Mouse (Mus musculus): ENCODE data around the gene Etfrf1. TPM values are rescaled to one million over a fixed set of nuclear protein-coding genes. Genes with fewer than 3 reads are reported as not detected.

Gene Etfrf1
- 10 to 100 TPM; 57.4 to 57.6 TPM for total RNA-seq (2021)
- long read RNA-seq, experiment 1, transcript Etfrf1-207 (3 exons, 1,374 nt) = major isoform, 44 of 54 reads
- long read RNA-seq, experiment 1, partial matches to known transcripts = 0 of 54 reads
- long read RNA-seq, experiment 1, other reads (novel, unspliced or antisense) = 6 of 54 reads
- long read RNA-seq, experiment 2, transcript Etfrf1-207 (3 exons, 1,374 nt) = major isoform, 49 of 59 reads
- long read RNA-seq, experiment 2, partial matches to known transcripts = 0 of 59 reads
- long read RNA-seq, experiment 2, other reads (novel, unspliced or antisense) = 8 of 59 reads

DNA sequence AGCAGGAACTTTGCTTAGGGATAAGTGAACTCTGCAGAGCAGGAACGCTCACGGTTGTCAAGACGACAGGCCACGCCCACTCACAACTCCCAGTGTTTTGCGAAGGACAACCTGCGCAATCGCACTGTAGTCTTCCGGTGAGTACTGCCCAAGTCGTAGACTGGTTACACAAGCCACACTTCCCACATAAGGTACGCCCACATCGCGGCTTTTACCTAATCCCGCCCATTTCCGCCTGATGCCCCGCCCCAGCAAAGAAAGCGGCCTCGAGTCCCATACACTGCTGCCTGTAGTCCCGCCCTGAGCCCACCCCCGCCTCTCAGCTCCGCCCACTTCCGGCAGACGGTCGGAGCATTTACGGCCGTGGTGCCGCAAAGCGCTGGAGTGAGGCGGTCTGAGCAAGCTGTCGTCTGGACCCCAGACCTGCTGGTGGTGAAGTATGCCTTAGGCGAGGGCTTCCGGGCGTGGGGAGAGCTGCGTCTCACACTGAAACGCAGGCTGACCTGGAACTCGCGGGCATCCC, at the start of gene Etfrf1, which contains the start of gene Casc1:
Gene Etfrf1 (plus strand): TSS at position 319 of the 523 bp plus-strand sequence.
Gene Casc1 (minus strand): TSS at position 190 of the 523 bp plus-strand sequence.
- DNase-seq (ENCODE audit: low spot score) = peak; percentile 99

DNA sequence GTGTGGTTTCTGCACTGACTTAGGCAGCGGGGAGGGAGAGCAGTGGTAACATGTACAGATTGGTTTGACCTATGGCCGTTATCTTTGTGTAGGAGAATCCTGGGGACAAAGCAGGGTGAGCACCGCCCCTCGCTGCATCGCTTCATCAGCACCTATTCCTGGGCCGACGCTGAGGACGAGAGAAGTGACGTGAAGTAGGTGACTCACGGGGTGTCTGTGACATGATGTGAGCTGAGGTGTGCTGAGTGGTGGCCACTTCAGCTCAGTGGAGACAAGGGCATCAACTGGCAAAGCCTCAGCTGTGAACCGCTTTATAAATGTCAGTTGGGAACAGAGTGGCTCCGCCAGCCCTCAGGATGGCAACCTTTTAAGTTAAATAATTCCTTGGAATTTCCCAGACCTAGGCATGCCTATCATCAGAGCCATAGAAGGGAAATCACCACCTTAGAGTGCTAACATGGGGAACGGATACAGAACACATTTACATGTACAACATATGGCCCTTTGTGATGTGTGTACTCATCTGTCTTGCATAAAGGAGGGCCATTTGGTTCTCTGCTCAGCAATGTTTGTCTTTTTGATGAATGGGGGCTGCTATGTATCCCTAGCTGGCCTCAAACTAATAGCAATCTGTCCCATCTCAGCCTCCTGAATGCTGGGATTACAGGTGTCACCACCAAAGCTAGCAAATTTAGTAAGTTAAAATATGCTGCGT, 38.9 kb upstream of the Etfrf1 start:
- no peak for DNase-seq (ENCODE audit: low spot score)

- peak; percentile 78 for DNase-seq (ENCODE audit: low spot score)
Observed at GRCm38 (mm10) chr6:145173781-145174191, 37.1 kb upstream of the Etfrf1 start.

- no peak for DNase-seq (ENCODE audit: low spot score)
Observed at GRCm38 (mm10) chr6:145175571-145175981, 35.4 kb upstream of the Etfrf1 start.

GRCm38 (mm10) chr6:145176474-145176873, 34.5 kb upstream of the Etfrf1 start:
- DNase-seq (ENCODE audit: low spot score) = no peak

DNA sequence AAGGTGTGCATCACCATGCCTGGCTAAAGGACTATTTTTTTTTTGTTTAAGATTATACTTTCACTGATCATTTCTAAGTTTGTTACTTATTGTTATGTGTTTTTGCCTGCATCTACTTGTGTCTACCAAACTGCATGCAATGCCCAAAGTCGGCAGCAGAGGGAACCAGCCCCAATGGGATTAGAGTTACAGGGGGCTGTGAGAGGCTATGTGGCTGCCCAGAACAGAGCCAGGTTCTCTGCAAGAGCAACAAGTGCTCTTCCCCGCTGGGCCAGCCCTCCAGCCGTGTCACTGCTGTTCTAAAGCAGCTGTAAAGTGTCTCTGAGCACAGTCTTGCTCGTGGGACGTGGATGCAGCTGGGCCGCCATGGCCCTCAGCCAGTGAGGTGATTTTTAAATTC, 31.3 kb upstream of the Etfrf1 start:
- DNase-seq (ENCODE audit: low spot score) = peak; percentile 23

DNA sequence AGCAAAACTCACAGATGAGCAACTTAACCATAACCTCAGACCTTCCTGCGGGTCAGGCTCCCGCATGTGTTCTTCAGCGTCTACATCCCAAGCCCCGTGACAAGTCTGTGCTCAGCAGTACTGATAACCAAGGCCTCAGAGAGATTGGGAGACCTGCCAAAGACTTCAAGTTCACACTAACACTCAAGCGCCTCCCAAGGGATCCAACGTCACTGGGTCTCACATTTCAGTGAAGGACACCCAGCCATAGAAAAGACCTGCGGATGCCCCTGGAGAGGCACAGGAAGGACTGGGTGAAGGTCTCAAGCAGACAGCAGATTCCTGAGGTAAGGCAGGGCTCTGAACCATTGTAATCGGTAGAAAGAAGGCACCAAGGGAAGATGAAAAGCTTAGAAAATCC, 28.9 kb upstream of the Etfrf1 start:
- peak; percentile 60 for DNase-seq (ENCODE audit: low spot score)

- DNase-seq (ENCODE audit: low spot score) = no peak
Observed at GRCm38 (mm10) chr6:145186096-145186495, 24.8 kb upstream of the Etfrf1 start.

- DNase-seq (ENCODE audit: low spot score) = no peak
Observed at GRCm38 (mm10) chr6:145187093-145188088, 23.5 kb upstream of the Etfrf1 start.

DNA sequence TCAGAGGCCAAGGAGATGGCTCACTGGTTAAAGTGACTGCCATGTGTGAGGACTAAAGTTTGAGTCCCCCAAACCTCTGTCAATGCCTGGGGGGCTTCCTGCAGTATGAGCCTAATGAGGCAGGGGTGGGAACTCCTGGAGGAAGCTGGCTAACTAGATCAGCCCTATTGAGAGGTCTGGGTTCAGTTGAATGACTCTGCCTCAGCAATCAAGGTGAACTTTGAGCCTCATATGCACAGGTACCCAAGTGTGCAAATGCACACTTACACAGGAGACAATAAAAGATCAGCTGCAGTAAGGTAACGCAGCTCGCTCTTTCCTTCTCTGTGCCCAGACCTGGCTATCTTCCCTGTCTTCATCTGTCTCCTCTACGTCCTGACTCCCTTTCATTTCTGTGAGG, 17.9 kb upstream of the Etfrf1 start:
- no peak for DNase-seq (ENCODE audit: low spot score)

DNA sequence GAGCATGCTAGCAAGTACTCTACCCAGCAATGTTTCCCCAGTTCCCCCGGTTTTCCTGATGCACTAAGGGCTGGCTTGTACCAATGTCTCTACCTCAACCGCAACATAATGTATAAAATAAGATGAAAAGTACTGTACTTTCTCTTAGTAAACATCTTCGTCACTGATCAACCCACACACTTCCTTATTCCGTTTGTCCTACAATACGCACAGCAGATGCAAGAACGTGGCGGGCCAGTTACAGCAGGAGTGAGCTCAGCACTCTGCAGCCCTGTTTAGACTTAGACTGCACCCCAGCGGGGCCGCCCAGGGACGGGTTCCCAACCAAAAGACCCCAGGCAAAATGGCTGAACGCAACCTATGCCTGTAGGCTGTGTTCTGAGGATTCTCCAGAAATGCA, 17.5 kb upstream of the Etfrf1 start:
- DNase-seq (ENCODE audit: low spot score) = no peak

DNA sequence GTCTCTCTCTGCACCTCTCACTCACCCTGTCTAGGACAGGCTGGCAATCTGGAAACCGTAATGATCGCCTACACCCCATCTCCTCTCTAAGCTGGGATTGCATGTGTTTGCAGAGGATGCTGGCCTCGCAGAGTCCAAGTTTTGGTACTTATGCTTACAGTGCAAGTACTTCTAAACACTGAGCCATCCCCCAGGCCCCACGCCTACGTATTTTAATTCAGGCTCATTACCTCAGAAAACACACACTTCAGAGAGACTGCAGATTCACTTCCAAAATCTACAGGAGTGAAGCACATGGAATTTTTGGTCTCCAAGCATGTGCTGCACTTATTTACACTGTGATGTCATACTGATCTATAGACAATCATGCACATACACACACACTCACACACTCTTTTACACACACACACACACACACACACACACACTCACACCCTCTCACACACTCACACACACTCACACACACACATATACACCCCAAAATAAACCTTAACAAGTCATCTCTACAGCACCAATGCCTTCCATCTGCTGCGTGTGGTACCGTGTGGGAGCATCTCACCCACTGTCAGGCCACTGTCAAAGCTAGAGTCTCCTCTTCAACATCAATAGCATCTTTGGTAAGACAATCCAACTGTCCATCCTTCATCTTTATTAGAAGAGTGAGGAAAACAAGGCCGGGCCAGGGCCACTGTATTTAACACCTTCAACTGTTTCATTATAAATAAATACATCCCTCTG, 12.8 kb upstream of the Etfrf1 start:
- DNase-seq (ENCODE audit: low spot score) = no peak

DNA sequence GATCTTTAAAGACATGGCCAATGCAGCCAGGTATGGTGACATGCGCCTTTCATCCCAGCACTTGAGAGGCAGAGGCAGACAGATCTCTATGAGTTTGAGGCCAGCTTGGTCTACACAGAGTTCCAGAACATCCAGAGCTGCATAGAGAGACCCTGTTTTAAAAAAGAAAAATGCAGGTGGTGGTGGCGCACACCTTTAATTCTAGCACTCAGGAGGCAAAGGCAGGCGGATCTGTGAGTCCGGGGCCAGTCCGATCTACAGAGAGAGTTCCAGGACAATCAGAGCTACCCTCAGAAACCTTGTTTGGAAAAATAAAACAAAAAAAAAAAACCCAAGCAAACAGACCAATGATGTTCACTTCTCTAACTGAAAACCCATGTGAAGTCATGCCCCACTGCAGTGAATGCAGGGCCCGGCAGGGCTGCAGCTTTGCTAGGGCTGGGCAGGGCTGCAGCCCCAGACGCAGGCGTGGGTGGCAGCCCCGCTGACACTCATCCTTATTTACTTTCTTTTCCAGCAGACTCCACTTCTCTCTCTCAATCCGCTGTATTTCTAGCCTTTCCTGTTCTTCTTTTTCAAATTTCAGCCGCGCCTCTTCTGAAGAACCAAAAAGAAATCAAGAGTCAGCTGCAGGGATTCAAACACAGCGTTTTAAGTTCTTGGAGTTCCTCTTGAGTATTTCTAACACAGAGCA, 8.4 kb upstream of the Etfrf1 start:
- DNase-seq (ENCODE audit: low spot score) = no peak

- DNase-seq (ENCODE audit: low spot score) = no peak
Observed at GRCm38 (mm10) chr6:145204440-145204839, 6.5 kb upstream of the Etfrf1 start.

DNA sequence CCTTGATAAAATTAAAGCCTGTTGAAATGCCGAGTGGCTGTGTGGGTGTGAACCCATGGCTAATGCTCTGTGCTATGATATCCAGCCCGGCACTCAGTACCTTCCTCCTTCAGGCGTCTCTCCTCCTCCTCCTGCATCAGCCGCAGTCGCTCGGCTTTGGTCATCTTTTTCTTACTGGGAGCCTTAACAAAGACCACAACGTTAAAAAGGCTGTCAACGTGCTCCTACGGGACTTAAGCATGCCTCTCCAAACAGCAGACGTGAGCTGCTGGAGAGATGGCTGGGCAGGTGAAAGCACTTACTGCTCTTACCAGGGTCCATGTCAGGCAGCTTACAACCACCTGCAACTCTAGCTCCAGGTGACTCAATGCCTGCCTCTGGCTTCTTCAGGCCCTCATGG, 5.8 kb upstream of the Etfrf1 start:
- DNase-seq (ENCODE audit: low spot score) = no peak

- no peak for DNase-seq (ENCODE audit: low spot score)
Observed at GRCm38 (mm10) chr6:145210056-145210680, 766 bp upstream of the Etfrf1 start.

GRCm38 (mm10) chr6:145211376-145212305, 707 bp downstream of the Etfrf1 start:
- no peak for DNase-seq (ENCODE audit: low spot score)

- no peak for DNase-seq (ENCODE audit: low spot score)
Observed at GRCm38 (mm10) chr6:145213916-145214315, 3.0 kb downstream of the Etfrf1 start.

All from gastrocnemius, adult 18-20 months (tissue).